8 mouse cellular contexts compared by ENCODE assay signal in the genomic region with DNA sequence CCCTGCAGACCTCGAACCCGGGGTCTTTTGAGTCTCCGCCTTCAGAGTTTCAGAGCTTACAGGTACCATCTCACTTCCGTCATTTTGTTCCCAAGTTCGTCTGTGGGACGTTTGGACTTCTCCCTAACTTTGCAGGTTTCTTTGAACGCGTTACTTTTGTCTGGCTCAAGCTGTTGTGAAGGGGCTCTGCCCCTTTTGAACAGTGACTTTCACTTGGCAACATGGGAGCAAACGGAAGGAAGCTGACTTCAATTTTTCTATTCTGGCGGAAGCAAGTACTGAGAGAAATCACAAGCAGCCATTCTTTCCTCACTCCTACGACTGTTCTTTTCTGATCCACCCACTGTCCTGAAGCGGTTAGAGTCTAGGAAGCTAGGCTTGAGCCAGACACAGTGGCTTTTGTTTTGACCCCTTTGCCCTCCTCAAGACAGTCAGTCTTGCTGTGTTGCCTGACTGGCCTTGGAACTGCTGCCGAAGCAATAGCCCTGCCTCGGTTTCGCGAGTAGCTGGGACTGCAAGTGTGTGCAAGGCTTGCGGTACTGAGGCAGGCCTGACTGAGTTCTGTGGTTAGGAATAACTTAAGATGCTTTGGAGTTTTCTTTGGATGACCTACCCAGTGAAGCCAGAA. TPM values are rescaled to one million over a fixed set of nuclear protein-coding genes. Genes with fewer than 3 reads are reported as not detected.
DNase-seq lines count a peak whose midpoint lies in the region; ATAC-seq and TF ChIP-seq lines count a peak whose summit lies in the region.

No protein-coding gene starts in this region.

- H3K4me3 ChIP-seq in thymus, adult 2 months (ENCODE audit: control insufficient read depth, insufficient read depth, low read length): peak overlapping the region; percentile 65
- H3K4me3 ChIP-seq in forebrain, embryonic 11.5 days (ENCODE audit: low read depth, low read length): peak overlapping the region; percentile 66
- H3K4me3 ChIP-seq in intestine, embryonic 14.5 days (ENCODE audit: low read depth, low read length): peak overlapping the region; percentile 97

- TF ChIP-seq POLR2A in thymus, adult 2 months (IDR thresholded peaks at IDR 0.05; ENCODE audit: control insufficient read depth, extremely low read depth, insufficient read depth, low read length, poor library complexity): no peak

- no peak for ATAC-seq in forebrain, embryonic 11.5 days (replicated peaks; ENCODE audit: low FRiP score)
- ATAC-seq in intestine, embryonic 14.5 days (replicated peaks; ENCODE audit: low FRiP score, low TSS enrichment, low read depth): no peak
- no peak for ATAC-seq in megakaryocyte progenitor cell, adult 5-6 weeks (replicated peaks; ENCODE audit: poor library complexity)

- intact Hi-C loops in left cerebral cortex, postnatal 25 days (cut with DNase I): no loop called here

- WGBS in thymus, adult 2 months: 5% methylated on average over 17 of the region's 17 CpGs
- WGBS in forebrain, embryonic 11.5 days: 34% methylated on average over 17 of the region's 17 CpGs
- WGBS in intestine, embryonic 14.5 days: 22% methylated on average over 17 of the region's 17 CpGs

- H3K27ac ChIP-seq in thymus, adult 2 months (ENCODE audit: control insufficient read depth, insufficient read depth, low read length): peak overlapping the region; percentile 31
- H3K27ac ChIP-seq in forebrain, embryonic 11.5 days (ENCODE audit: low read depth, low read length): no peak overlapping the region
- H3K27ac ChIP-seq in intestine, embryonic 14.5 days (ENCODE audit: low read depth): peak overlapping the region; percentile 96

- DNase-seq in thymus, adult 2 months: peak; percentile 35
- no peak for DNase-seq in thymus, postnatal 10 days (ENCODE audit: low spot score in 2 of 2)
- no peak for DNase-seq in forebrain, embryonic 11.5 days (ENCODE audit: low spot score)
- peak; percentile 56 for DNase-seq in intestine, embryonic 14.5 days (ENCODE audit: low spot score)
- DNase-seq in lung, postnatal 25 days (ENCODE audit: low spot score): peak; percentile 10
- no peak for DNase-seq in left cerebral cortex, postnatal 25 days (ENCODE audit: low spot score in 2 of 2)
- DNase-seq in cerebellum, adult 8-10 months: no peak

- H3K36me3 ChIP-seq in thymus, adult 2 months (ENCODE audit: control insufficient read depth, insufficient read depth, low read length): no peaks in the 10 kb centered on the region; the same call in 1 of the 2 replicates
- H3K36me3 ChIP-seq in forebrain, embryonic 11.5 days (ENCODE audit: control insufficient read depth, insufficient read depth, low read length): peaks cover 11% of the 10 kb centered on the region; the same call in 1 of the 2 replicates
- H3K36me3 ChIP-seq in intestine, embryonic 14.5 days (ENCODE audit: control insufficient read depth, insufficient read depth, low read length): peaks cover 34% of the 10 kb centered on the region

- H3K9ac ChIP-seq in forebrain, embryonic 11.5 days (ENCODE audit: low read length): peak overlapping the region; percentile 95
- peak overlapping the region; percentile 96 for H3K9ac ChIP-seq in intestine, embryonic 14.5 days (ENCODE audit: low read length)

- no peak for TF ChIP-seq CTCF in thymus, adult 2 months (IDR thresholded peaks at IDR 0.05; ENCODE audit: borderline replicate concordance, control insufficient read depth, extremely low read depth, insufficient read depth, low read length, poor library complexity)

- peak overlapping the region; percentile 81 for H3K4me2 ChIP-seq in forebrain, embryonic 11.5 days (ENCODE audit: low read depth, low read length, severe bottlenecking)
- peak overlapping the region; percentile 88 for H3K4me2 ChIP-seq in intestine, embryonic 14.5 days (ENCODE audit: low read length)

- no peaks in the 10 kb centered on the region for H3K9me3 ChIP-seq in forebrain, embryonic 11.5 days (ENCODE audit: control insufficient read depth, low read length)
- H3K9me3 ChIP-seq in intestine, embryonic 14.5 days (ENCODE audit: control insufficient read depth, low read length): no peaks in the 10 kb centered on the region

- H3K4me1 ChIP-seq in thymus, adult 2 months (replicated peaks; ENCODE audit: control insufficient read depth, insufficient read depth, low read length): peaks cover 15% of the 10 kb centered on the region
- H3K4me1 ChIP-seq in forebrain, embryonic 11.5 days (replicated peaks; ENCODE audit: control insufficient read depth, insufficient read depth, low read length): peaks cover 15% of the 10 kb centered on the region
- peaks cover 19% of the 10 kb centered on the region for H3K4me1 ChIP-seq in intestine, embryonic 14.5 days (replicated peaks; ENCODE audit: control insufficient read depth, insufficient read depth, low read length)

- H3K27me3 ChIP-seq in thymus, adult 2 months (ENCODE audit: control insufficient read depth, insufficient read depth, low read length): no peaks in the 10 kb centered on the region
- H3K27me3 ChIP-seq in forebrain, embryonic 11.5 days (ENCODE audit: control insufficient read depth, insufficient read depth, low read length): no peaks in the 10 kb centered on the region
- H3K27me3 ChIP-seq in intestine, embryonic 14.5 days (replicated peaks; ENCODE audit: control insufficient read depth, insufficient read depth, low read length): no peaks in the 10 kb centered on the region

RNA-seq across cellular contexts. Expression of a gene that starts 0.8 kb away (rescaled TPM):
- polyA plus RNA-seq in thymus, adult 2 months (2012; rRNA removed): 98.1 and 102 TPM in 2 replicates
- polyA plus RNA-seq in forebrain, embryonic 11.5 days (2014; fragmentation: Nextera tagmentation; extraction: Ambion mirVana): 77.1 and 78.4 TPM in 2 replicates
- polyA plus RNA-seq in intestine, embryonic 14.5 days (2014; fragmentation: Nextera tagmentation; extraction: Ambion mirVana): 112 and 114 TPM in 2 replicates
- 10 to 100 TPM; 36.6 to 45.2 TPM for total RNA-seq in left cerebral cortex, postnatal 25 days (2021)
- 35.8 and 39.1 TPM in 2 replicates for total RNA-seq in megakaryocyte progenitor cell, adult 5-6 weeks (2015)
- 47.3 and 56.1 TPM in 2 replicates for total RNA-seq in megakaryocyte progenitor cell, adult 5-6 weeks (2017)

RNA-seq across cellular contexts. Expression of a gene that starts 5.6 kb away (rescaled TPM):
- polyA plus RNA-seq in thymus, adult 2 months (2012; rRNA removed): 2.2 and 2.6 TPM in 2 replicates
- polyA plus RNA-seq in forebrain, embryonic 11.5 days (2014; fragmentation: Nextera tagmentation; extraction: Ambion mirVana): 0.76 and 0.99 TPM in 2 replicates
- 1.7 and 1.9 TPM in 2 replicates for polyA plus RNA-seq in intestine, embryonic 14.5 days (2014; fragmentation: Nextera tagmentation; extraction: Ambion mirVana)
- 1 to 10 TPM in 1 of 2 experiments, under 1 TPM in 1; 0.30 to 1.1 TPM for total RNA-seq in left cerebral cortex, postnatal 25 days (2021)
- total RNA-seq in megakaryocyte progenitor cell, adult 5-6 weeks (2015): 0.37 and 0.62 TPM in 2 replicates
- total RNA-seq in megakaryocyte progenitor cell, adult 5-6 weeks (2017): 0.08 and 0.88 TPM in 2 replicates

RNA-seq across cellular contexts. Expression of a gene that starts 6.7 kb away (rescaled TPM):
- polyA plus RNA-seq in thymus, adult 2 months (2012; rRNA removed): 10.2 and 10.9 TPM in 2 replicates
- 3.4 and 4.0 TPM in 2 replicates for polyA plus RNA-seq in forebrain, embryonic 11.5 days (2014; fragmentation: Nextera tagmentation; extraction: Ambion mirVana)
- polyA plus RNA-seq in intestine, embryonic 14.5 days (2014; fragmentation: Nextera tagmentation; extraction: Ambion mirVana): 1.6 and 1.9 TPM in 2 replicates
- total RNA-seq in left cerebral cortex, postnatal 25 days (2021): 1 to 10 TPM; 3.9 to 4.7 TPM
- 6.7 and 8.5 TPM in 2 replicates for total RNA-seq in megakaryocyte progenitor cell, adult 5-6 weeks (2015)
- total RNA-seq in megakaryocyte progenitor cell, adult 5-6 weeks (2017): 1.5 and 4.9 TPM in 2 replicates

RNA-seq across cellular contexts. Expression of a gene that starts 8.6 kb away (rescaled TPM):
- 68.1 and 71.6 TPM in 2 replicates for polyA plus RNA-seq in thymus, adult 2 months (2012; rRNA removed)
- polyA plus RNA-seq in forebrain, embryonic 11.5 days (2014; fragmentation: Nextera tagmentation; extraction: Ambion mirVana): 77.2 and 104 TPM in 2 replicates
- polyA plus RNA-seq in intestine, embryonic 14.5 days (2014; fragmentation: Nextera tagmentation; extraction: Ambion mirVana): 93.6 and 95.7 TPM in 2 replicates
- total RNA-seq in left cerebral cortex, postnatal 25 days (2021): 100 to 1,000 TPM; 117 TPM
- total RNA-seq in megakaryocyte progenitor cell, adult 5-6 weeks (2015): 28.3 and 31.0 TPM in 2 replicates
- 12.6 and 19.2 TPM in 2 replicates for total RNA-seq in megakaryocyte progenitor cell, adult 5-6 weeks (2017)

RNA-seq across cellular contexts. Expression of a gene that starts 15.9 kb away (rescaled TPM):
- polyA plus RNA-seq in thymus, adult 2 months (2012; rRNA removed): 34.7 and 45.8 TPM in 2 replicates
- polyA plus RNA-seq in forebrain, embryonic 11.5 days (2014; fragmentation: Nextera tagmentation; extraction: Ambion mirVana): 61.9 and 62.3 TPM in 2 replicates
- polyA plus RNA-seq in intestine, embryonic 14.5 days (2014; fragmentation: Nextera tagmentation; extraction: Ambion mirVana): 53.8 and 58.9 TPM in 2 replicates
- total RNA-seq in left cerebral cortex, postnatal 25 days (2021): 10 to 100 TPM; 36.9 to 40.1 TPM
- total RNA-seq in megakaryocyte progenitor cell, adult 5-6 weeks (2015): 19.3 and 21.4 TPM in 2 replicates
- total RNA-seq in megakaryocyte progenitor cell, adult 5-6 weeks (2017): 21.7 and 22.4 TPM in 2 replicates

Comparison
In these comparisons a context has a peak if more than half of its experiments do, and no peak if none do; other contexts are left out.
1. DNase-seq: peak in thymus, adult 2 months (single experiment), intestine, embryonic 14.5 days (single experiment) and lung, postnatal 25 days (single experiment); none in thymus, postnatal 10 days (0 of 2), forebrain, embryonic 11.5 days (single experiment), left cerebral cortex, postnatal 25 days (0 of 2) and cerebellum, adult 8-10 months (single experiment).
2. Peak in every context shown above with its lines, with median percentiles within 50 percentile points of each other: H3K4me3 ChIP-seq.